Mouse (Mus musculus): ENCODE data around the gene Znrd1as. TPM values are rescaled to one million over a fixed set of nuclear protein-coding genes. Genes with fewer than 3 reads are reported as not detected.
"Not testable (repeated sequence)": the region's sequence is repeated elsewhere in the genome, so short reads cannot be mapped to it uniquely, and the experiment has no call there.

Znrd1as gene
- total RNA-seq, 2 experiments from 2014 or later: 11.4 to 13.1 TPM

GRCm38 (mm10) chr17:36948286-36948685, 10.1 kb upstream of the Znrd1as start:
- no peak for ATAC-seq (replicated peaks; ENCODE audit: low FRiP score, low TSS enrichment, poor library complexity, severe bottlenecking)

- ATAC-seq (replicated peaks; ENCODE audit: low FRiP score, low TSS enrichment, poor library complexity, severe bottlenecking): no peak
These were observed 9.1 kb upstream of the Znrd1as start for GRCm38 (mm10) chr17:36949265-36949664.

GRCm38 (mm10) chr17:36950981-36951947, 7.1 kb upstream of the Znrd1as start, which contains the start of gene Ppp1r11:
Gene Ppp1r11 (minus strand): TSS chr17:36951741.
- peak; percentile 98 for ATAC-seq (replicated peaks; ENCODE audit: low FRiP score, low TSS enrichment, poor library complexity, severe bottlenecking)

GRCm38 (mm10) chr17:36952631-36953030, 5.8 kb upstream of the Znrd1as start:
- no peak for ATAC-seq (replicated peaks; ENCODE audit: low FRiP score, low TSS enrichment, poor library complexity, severe bottlenecking)

GRCm38 (mm10) chr17:36953062-36953461, 5.3 kb upstream of the Znrd1as start:
- ATAC-seq (replicated peaks; ENCODE audit: low FRiP score, low TSS enrichment, poor library complexity, severe bottlenecking): no peak

- ATAC-seq (replicated peaks; ENCODE audit: low FRiP score, low TSS enrichment, poor library complexity, severe bottlenecking): 0 out of 2 replicates have a peak, but pooled peaks have one; percentile 31
These were observed 492 bp downstream of the Znrd1as start for GRCm38 (mm10) chr17:36958884-36959283.

GRCm38 (mm10) chr17:36961125-36961524, 2.7 kb downstream of the Znrd1as start:
- no peak for ATAC-seq (replicated peaks; ENCODE audit: low FRiP score, low TSS enrichment, poor library complexity, severe bottlenecking)

- no peak for ATAC-seq (replicated peaks; ENCODE audit: low FRiP score, low TSS enrichment, poor library complexity, severe bottlenecking)
These were observed 8.5 kb downstream of the Znrd1as start for GRCm38 (mm10) chr17:36966875-36967274.

- no peak for ATAC-seq (replicated peaks; ENCODE audit: low FRiP score, low TSS enrichment, poor library complexity, severe bottlenecking)
These were observed 12.0 kb downstream of the Znrd1as start for GRCm38 (mm10) chr17:36970316-36970890.

- no peak for ATAC-seq (replicated peaks; ENCODE audit: low FRiP score, low TSS enrichment, poor library complexity, severe bottlenecking)
These were observed 12.9 kb downstream of the Znrd1as start for GRCm38 (mm10) chr17:36971172-36971850.

GRCm38 (mm10) chr17:36972791-36973190, 14.4 kb downstream of the Znrd1as start:
- ATAC-seq (replicated peaks; ENCODE audit: low FRiP score, low TSS enrichment, poor library complexity, severe bottlenecking): no peak

- no peak for ATAC-seq (replicated peaks; ENCODE audit: low FRiP score, low TSS enrichment, poor library complexity, severe bottlenecking)
These were observed 14.9 kb downstream of the Znrd1as start for GRCm38 (mm10) chr17:36973271-36973787.

- no peak for ATAC-seq (replicated peaks; ENCODE audit: low FRiP score, low TSS enrichment, poor library complexity, severe bottlenecking)
These were observed 22.9 kb downstream of the Znrd1as start, which contains the start of gene 2410137M14Rik for GRCm38 (mm10) chr17:36981221-36981813. Gene 2410137M14Rik (minus strand): TSS chr17:36981237.

- ATAC-seq (replicated peaks; ENCODE audit: low FRiP score, low TSS enrichment, poor library complexity, severe bottlenecking): no peak
These were observed 23.5 kb downstream of the Znrd1as start for GRCm38 (mm10) chr17:36981845-36982244.

GRCm38 (mm10) chr17:36982253-36983155, 24.1 kb downstream of the Znrd1as start:
- ATAC-seq (replicated peaks; ENCODE audit: low FRiP score, low TSS enrichment, poor library complexity, severe bottlenecking): no peak

- no peak for ATAC-seq (replicated peaks; ENCODE audit: low FRiP score, low TSS enrichment, poor library complexity, severe bottlenecking)
These were observed 30.1 kb downstream of the Znrd1as start for GRCm38 (mm10) chr17:36988475-36988874.

- no peak for ATAC-seq (replicated peaks; ENCODE audit: low FRiP score, low TSS enrichment, poor library complexity, severe bottlenecking)
These were observed 31.0 kb downstream of the Znrd1as start, which contains the start of gene H2-M5 for GRCm38 (mm10) chr17:36989437-36989836. Gene H2-M5 (minus strand): TSS chr17:36989537.

- not testable (repeated sequence) for ATAC-seq (replicated peaks; ENCODE audit: low FRiP score, low TSS enrichment, poor library complexity, severe bottlenecking)
These were observed 32.2 kb downstream of the Znrd1as start for GRCm38 (mm10) chr17:36990630-36991029.
